Mouse (Mus musculus): ENCODE measurements around the gene Dgke.
"Not testable (repeated sequence)": the region's sequence is repeated elsewhere in the genome, so short reads cannot be mapped to it uniquely, and the experiment has no call there.

Gene Dgke

DNA sequence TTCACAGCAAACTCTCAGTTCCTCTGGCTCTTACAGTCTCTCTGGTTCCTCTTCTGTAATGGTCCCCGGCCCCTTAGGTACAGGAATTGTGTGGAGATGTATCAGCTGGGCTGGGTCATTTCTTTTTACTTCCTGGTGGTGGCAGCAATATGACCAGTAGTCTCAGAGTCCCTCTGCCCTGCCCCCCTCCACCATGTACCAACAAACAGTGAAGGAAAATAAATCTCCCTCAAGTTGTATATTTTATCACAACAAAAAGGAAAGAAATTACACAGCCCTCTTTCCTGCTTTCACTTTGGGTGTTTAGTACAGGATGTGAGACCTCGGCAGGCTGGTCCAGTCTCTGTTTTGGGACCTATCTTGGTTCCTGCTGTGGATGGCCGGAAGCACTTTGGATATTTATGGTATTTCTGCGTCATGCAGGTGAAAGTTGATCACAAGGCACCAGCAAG is 9.7 kb upstream of the Dgke start:
- no peak for DNase-seq (ENCODE audit: extremely low read depth, insufficient read length, low spot score)

DNA sequence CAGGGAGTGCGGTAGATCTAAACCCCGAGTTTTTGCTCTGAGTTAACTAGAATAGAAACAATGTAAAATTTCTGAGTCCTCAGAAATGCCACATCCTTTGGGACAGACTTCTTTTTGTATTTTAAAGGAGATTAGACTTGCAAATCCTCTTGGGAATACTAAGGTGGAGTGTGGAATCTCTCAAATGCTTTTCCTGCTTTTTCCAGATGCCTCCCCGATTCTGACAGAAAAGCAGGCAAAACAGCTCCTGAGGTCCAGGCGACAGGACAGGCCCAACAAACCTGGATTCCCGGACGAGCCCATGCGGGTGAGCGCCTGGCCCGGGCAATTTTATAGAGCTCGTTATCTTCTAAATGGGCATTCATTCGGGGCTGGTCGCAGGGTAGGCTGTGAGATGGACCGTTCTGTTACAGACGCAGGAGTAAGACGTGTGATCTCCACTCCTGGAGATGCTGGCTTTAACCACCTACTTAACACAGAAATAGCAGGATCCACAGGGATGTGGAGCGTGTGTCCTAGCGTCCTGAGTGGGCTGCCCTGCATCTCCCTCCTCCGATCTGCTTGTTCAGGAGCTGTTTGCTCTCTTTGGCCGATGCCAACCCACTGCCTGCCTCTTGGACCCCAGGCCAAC is 8.2 kb upstream of the Dgke start:
- no peak for DNase-seq (ENCODE audit: extremely low read depth, insufficient read length, low spot score)

DNA sequence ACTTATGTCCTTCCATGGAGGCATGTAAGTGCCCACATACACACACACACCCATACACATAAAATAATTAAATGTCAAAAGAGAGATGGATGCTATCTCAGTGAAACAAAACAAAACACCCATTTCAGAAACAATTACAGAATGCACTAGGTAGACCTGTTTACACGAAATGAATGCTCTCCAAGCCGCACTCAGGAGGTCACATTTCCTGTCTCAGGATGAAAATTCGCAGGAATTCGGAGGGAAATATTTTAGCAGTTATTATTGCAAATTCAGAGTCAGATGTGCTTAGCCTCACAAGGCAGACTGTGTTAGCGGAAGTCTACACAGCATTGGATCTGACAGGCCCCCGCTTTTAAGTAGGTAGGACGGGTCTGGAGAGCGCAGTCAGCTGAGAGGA is 6.9 kb upstream of the Dgke start, which contains the start of gene Gm525:
Gene Gm525, plus strand, starts transcription at position 301 of the 400 bp plus-strand sequence.
- no peak for DNase-seq (ENCODE audit: extremely low read depth, insufficient read length, low spot score)

DNA sequence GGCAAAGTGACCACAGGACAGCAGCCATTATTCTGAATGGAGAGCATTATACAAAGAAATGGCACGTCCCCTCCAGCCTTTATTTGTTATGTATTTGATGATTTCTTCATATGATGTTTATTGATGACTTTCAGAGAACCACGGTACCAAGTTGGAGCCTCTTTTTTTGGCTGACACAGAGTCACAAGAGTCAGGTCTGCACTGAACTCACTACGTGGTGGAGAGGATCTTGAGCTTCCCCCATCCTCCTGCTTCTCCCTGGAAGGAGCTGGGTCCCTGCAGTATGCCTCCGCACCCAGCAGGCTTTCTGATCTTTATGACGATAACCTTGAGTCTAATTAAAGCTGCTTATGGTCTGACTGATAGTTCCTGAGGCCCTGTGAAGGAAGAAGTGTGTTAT is 4.9 kb upstream of the Dgke start:
- no peak for DNase-seq (ENCODE audit: extremely low read depth, insufficient read length, low spot score)

DNA sequence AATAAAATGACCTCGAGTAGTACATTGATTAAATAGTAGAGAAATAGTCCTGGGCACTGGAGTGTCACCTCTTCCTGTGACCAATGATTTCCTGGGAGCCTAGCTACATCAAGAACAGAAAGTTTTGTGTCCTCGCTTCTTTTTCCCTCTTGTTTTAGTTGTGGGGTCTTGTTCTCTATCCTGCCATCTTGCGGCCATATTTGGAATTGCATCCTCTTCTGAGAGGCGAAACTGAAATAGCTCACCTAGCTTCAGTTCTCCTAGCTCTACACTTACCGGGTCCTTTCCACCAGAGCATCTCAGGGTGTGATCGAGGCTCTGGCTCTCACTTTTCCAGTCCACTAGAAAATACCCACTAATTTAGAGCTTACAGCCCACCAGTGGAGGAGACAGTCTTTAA is 2.7 kb upstream of the Dgke start:
- DNase-seq (ENCODE audit: extremely low read depth, insufficient read length, low spot score): no peak

DNA sequence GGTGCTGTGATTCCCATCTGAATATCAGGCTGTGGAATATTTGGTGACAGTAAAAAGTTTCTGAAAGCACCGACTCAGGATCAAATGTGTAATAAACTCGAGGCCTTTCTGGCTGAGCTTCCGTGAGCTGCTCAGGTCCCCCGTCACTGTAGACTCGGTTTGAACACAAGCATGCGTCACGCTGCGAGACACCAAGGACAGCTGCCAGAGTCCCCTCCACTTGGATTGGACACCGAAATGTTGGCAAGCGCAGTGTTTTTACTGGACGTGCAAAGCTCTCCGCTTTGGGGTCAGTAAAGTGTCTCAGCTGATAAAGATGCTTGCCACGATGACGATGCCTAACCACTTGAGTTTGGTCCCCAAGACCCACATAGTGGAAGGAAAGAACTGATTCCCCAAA is 2.0 kb upstream of the Dgke start:
- no peak for DNase-seq (ENCODE audit: extremely low read depth, insufficient read length, low spot score)

DNA sequence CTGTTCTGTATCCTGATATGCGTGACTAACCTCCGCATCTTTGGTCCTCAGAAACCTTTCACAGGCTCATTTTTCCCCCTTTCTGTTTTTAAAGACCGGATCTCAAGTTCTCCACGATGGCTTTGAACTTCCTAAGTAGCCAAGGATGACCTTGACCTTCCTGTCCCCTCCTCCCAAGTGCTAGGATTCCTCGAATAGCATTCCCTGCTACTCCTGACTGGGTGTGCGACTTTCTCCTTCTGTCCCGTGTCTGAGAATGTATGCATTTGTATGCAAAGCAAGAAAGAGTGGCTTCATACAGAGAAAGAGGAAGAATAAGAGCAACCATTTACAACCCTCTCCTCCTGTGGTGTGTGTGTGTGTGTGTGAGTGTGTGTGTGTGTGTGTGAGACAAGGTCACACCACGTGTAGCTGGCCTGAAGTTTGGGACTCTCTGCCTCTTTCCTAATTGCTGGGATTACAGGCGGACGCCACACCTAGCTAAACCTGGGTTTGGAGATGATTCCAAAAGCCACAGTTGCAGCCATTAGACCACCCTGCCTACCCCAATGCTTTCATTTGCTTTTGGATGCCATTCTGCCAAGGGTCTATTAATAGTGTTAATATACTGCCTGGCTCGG is 1.3 kb upstream of the Dgke start:
- DNase-seq (ENCODE audit: extremely low read depth, insufficient read length, low spot score): no peak

DNA sequence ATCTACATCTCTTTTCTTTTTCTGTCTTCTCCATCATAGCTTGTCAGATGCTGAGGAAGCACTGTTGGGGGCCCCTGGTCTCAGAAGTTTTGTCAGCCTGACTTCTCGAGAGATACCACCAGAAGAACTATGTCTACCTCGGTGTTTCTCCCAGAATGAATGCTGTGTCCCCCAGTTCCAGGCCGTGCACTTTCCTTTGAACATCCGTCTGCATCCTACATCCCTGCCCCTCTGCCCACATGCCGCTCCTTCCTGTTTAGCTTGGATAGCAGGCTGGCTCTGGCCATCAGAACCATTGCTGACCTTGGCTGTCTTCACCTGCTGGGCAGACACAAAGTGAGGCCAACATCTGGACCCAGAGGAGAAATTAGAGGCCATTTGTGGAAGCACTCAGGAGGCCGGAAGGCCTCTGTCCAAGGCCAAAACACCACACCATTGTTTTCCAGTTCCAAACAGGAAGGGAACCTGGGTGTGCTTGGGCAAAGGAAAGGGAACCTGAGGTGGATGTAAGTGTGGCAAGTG is 712 bp upstream of the Dgke start:
- no peak for DNase-seq (ENCODE audit: extremely low read depth, insufficient read length, low spot score)

DNA sequence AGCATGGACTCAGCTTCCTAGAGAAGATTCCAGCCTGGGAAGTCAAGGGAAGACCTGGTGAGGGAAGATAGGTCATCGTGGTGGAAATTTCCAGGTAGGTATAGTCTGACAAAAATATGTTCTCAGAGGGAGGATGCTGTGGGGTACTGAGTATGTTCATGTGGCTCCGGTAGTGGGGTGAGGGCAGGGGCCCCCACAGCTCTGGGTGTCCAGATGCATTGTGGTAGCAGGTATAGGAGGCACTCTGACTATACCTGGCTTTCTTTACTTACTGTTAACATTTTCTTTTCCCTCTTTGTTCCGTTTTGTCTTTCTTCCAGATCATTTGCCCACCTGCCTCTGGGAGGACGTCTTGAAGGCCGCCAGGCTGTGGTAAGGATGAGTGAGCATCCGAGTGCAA is 524 bp downstream of the Dgke start:
- no peak for DNase-seq (ENCODE audit: extremely low read depth, insufficient read length, low spot score)

DNA sequence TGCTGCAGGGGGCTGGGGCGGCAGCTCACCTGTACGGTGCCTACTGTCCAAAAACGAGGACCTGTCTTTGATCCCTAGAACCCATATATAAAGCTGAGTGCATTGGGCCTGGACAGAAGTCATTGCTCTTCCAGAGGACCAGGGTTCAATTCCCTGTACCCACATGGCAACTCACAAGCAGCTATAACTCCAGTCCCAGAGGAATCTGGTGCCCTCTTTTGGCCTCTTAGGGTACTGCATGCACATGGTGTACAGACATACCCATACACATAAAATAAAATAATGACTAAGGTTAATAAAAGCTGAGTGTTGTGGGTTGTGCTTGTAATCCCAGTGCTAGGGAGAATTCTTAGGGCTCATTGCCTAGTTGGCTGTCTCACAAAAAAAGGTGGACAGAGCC is 1.4 kb downstream of the Dgke start:
- DNase-seq (ENCODE audit: extremely low read depth, insufficient read length, low spot score): no peak

DNA sequence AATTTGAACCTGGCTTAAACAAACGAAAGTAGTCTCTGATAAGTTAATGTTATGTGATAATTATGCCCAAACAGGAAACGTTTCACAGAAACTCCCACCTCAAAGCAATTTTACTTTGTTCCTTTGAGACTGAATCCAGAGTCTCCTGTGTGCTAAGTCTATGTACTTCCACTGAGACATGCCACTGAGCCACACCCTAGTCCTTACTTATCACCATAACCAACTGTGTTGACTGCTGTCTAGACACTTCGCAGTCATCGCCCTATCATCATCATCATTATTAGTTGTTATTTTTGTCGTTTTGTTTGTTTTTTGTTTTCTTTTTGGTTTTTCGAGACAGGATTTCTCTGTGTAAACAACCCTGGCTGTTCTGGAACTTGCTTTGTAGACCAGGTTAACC is 2.3 kb downstream of the Dgke start:
- DNase-seq (ENCODE audit: extremely low read depth, insufficient read length, low spot score): no peak

DNA sequence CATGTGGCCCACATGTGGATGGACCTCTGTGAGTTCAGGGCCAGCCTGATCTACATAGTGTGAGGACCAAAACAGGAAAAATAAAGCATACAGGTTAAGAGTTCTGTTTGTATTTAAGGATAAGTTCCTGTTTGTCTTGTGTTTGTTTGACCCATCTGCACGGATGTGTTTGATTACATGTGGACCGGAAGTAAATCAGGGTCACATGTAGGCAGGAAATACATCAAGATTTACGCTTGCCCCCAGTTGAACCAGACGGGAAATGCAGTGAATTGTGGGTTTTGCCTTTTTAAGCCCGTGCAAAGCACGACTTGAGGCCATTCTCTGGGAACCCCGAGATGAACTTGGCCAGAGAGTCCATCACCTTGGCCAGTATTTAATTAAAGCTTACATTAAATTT is 5.3 kb downstream of the Dgke start:
- no peak for DNase-seq (ENCODE audit: extremely low read depth, insufficient read length, low spot score)

DNA sequence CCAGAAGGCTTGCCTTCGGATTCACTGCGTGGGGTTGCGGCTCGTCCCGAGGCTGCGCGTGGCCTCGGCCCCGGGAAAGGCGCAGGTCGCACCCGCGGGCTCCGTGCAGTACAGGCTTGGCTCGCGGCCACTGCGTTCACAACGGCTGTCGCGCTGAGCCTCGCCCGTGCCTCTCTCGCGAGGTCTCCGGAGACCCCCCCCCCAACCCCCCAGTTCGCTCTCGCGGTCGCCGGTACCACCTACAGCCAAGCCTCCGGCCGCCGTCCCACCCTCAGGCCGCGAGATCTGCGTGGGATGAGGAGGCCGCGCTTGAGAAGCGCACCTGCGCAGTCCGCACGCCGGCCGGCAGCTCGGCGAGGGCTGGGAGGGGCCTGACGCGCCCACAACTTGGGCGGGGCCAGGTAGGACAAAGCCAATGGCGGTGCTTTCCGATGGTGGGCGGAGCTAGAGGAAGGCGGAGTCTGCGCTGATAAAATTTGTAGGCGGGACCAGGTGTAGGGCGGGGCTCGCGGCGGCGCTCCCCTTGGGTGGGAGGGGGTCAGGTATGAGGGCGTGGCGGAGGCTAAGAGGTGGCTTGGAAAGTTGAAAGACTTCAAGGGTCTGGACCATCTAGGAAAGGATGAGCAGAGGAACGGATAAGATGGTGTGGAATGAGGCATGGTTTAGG is 6.1 kb downstream of the Dgke start:
- DNase-seq (ENCODE audit: extremely low read depth, insufficient read length, low spot score): peak; percentile 91

DNA sequence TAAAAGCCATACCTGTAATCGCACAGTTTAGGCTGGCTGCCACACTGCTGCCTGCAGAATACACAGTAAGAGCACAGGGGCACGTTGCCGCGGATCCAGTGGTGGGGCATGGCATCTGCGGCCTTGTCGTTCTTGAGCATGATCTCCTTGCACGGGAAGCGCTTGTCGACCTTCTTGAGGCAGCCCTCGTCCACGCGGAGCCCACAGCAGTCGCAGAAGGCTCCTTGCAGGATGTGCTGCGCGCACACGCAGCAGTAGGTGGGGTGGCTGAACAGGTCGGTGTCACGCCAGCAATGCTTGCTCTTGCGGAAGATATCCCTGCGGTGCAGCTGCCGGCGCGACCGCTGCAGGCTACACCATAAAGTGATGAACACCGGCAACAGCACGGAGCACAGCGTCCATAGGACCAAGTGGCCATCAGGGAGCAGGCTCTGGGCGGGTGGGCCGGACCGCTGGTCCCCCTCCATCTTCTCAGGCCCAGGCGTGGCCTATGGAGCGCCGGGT is 6.7 kb downstream of the Dgke start:
- DNase-seq (ENCODE audit: extremely low read depth, insufficient read length, low spot score): peak; percentile 75

DNA sequence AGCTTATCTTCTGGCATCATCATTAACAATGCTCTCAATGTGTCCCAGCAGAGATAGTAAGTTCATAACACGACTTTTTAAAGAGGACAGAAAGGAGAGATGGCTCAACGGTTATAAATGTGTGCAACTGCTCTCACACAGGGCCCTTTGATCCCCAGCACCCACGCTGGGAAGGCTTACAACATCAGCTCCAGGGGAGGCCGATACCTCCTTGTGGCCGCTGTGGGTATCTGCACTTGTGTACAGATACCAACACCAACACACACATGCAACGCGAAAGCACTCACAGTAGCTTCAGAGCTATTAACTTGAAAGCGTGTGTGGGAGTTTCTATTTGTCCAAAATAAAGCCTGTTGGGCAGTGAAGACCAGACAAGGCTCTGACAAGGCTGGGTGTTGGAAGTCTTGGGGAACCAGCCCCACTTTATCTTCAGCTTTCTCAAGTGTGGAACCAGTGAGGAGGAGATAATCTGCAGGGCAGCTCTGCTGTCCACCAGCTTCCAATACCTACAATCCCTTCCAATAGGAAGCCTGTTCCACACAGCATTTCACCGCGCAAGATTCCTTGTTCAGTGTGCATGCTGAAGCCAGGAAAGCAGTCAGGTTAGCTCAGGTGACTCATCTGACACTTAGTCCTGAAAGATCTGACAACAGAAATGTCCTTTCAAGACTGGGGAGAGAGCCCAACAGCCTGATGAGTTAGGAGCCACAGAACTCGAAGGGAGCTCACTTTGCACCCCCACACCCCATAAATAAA is 8.0 kb downstream of the Dgke start:
- no peak for DNase-seq (ENCODE audit: extremely low read depth, insufficient read length, low spot score)

DNA sequence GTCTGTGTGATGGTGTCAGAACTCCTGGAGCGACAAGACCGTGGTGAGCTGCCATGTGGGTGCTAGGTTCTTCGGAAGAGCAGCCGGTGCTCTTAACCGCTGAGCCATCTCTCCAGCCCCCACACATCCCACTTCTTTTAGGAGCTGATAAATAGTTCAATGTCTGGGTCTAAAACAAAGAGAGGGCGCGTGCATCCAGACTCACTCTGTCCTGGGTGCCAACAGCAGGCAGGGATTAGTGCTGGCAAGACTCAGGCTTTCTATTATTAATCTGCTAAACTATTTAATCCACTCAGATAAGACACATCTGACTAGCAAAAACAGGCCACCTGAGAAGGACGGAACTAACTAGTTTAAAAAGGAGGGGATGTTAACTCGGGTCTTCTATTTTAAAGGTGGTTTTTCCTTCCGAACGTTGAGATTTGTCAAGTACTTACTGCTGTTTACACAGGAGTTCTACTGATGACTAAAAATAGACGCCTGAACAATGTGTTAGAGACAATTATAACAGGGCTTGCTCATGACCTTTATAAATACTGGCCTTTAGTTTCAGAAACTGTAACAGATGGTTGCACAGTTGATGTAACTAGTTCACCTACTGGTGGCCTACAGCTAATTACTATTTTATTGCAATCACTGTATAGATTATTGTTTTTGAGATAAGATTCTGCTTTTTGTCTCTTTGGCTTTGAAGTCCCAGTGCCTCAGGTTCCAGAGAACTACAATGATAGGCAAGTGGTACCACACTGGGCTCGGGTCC is 10.5 kb downstream of the Dgke start:
- no peak for DNase-seq (ENCODE audit: extremely low read depth, insufficient read length, low spot score)

DNA sequence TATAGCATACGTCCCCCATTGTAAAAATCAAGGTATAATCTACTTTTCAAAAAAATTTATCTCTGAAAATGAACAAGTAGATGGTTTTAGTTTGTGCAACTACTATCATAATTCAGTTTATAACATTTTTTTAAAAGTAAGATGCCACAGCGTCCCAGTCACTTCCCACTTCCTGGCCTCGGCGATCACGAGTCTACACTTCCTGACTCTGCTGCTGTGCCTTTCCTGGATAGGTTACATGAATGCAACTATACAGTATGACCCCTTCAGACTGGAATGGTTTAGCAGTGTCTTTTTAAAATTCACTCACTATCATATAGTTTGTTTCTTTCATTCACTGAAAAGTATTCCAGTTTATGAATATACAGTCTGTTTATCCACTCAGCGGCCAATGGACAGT is 14.9 kb downstream of the Dgke start:
- no peak for DNase-seq (ENCODE audit: extremely low read depth, insufficient read length, low spot score)

DNA sequence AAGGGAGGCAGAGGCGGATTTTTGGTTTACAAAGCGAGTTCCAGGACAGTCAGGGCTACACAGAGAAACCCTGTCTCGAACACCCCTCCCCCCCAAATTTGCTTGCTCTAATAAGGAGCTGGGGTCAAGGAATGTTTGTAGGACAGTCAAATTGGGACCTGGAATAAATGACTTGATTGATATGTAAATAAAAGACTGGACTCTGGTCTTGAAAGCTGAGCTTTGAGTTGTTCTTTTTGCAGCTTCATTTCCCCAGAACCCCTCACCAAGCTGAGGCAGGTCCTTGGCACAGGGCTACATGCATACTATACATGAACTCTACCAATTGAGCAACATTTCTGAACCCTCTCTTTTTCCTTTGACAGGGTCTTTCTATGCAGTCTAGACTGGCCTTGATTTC is 20.6 kb downstream of the Dgke start:
- no peak for DNase-seq (ENCODE audit: extremely low read depth, insufficient read length, low spot score)

DNA sequence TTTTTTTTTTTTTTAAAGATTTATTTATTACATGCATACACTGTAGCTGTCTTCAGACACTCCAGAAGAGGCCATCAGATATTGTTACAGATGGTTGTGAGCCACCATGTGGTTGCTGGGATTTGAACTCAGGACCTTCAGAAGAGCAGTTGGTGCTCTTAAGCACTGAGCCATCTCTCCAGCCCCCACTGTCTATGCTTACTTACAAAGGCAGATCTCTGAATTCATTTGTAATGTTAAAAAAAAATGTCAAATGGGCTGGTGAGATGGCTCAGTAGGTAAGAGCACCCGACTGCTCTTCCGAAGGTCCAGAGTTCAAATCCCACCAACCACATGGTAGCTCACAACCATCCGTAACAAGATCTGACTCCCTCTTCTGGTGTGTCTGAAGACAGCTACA is 21.1 kb downstream of the Dgke start:
- not testable (repeated sequence) for DNase-seq (ENCODE audit: extremely low read depth, insufficient read length, low spot score)

DNA sequence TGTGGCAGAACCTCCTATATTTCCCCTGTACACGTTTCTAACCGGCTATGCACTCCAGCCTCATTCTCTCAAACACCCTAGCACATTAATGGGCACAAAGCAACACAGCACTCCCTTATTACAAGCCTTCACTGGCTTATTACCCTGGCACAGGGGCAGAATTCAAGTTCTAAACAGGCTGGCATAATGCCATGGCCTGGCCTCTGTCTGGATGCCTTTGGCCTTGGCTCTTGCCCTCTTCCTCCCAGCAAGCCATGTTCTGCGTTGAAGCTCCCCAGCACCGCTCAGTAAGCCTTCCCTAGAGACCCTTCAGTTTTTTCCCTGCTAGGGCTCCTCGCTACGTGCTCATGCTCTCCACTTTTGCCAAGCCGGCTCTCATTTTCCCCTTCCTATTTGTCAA is 23.6 kb downstream of the Dgke start:
- DNase-seq (ENCODE audit: extremely low read depth, insufficient read length, low spot score): no peak

All from 3134 (cell line).